Mouse (Mus musculus) cerebellum, adult 9-11 months (tissue): ENCODE data around the gene Rbp2.

ENCODE experiments used
- DNase-seq: peaks from one replicate; pipeline ENCODE4 v3.0.0; 2022

Gene Rbp2

GRCm38 (mm10) chr9:98485815-98486214 lies at the start of gene Rbp2:
Gene Rbp2, plus strand, starts transcription at chr9:98486115.
- no peak for DNase-seq

- DNase-seq = no peak
Measured at GRCm38 (mm10) chr9:98437819-98438218, 48.1 kb upstream of the Rbp2 start.

GRCm38 (mm10) chr9:98439091-98439490 lies 46.8 kb upstream of the Rbp2 start:
- DNase-seq = no peak

- DNase-seq = no peak
Measured at GRCm38 (mm10) chr9:98442638-98443037, 43.3 kb upstream of the Rbp2 start.

- DNase-seq = no peak
Measured at GRCm38 (mm10) chr9:98445359-98446149, 40.4 kb upstream of the Rbp2 start.

- no peak for DNase-seq
Measured at GRCm38 (mm10) chr9:98450976-98451375, 34.9 kb upstream of the Rbp2 start.

GRCm38 (mm10) chr9:98466709-98467108 lies 19.2 kb upstream of the Rbp2 start:
- no peak for DNase-seq

GRCm38 (mm10) chr9:98480172-98480749 lies 5.7 kb upstream of the Rbp2 start:
- no peak for DNase-seq

GRCm38 (mm10) chr9:98482256-98482655 lies 3.7 kb upstream of the Rbp2 start:
- DNase-seq = no peak

GRCm38 (mm10) chr9:98485020-98485419 lies 895 bp upstream of the Rbp2 start:
- DNase-seq = no peak

- DNase-seq = no peak
Measured at GRCm38 (mm10) chr9:98487273-98487672, 1.4 kb downstream of the Rbp2 start.

- no peak for DNase-seq
Measured at GRCm38 (mm10) chr9:98489532-98489931, 3.6 kb downstream of the Rbp2 start.

- DNase-seq = no peak
Measured at GRCm38 (mm10) chr9:98490128-98490527, 4.2 kb downstream of the Rbp2 start.

GRCm38 (mm10) chr9:98491071-98491470 lies 5.2 kb downstream of the Rbp2 start:
- no peak for DNase-seq

GRCm38 (mm10) chr9:98492212-98492611 lies 6.3 kb downstream of the Rbp2 start:
- no peak for DNase-seq

- no peak for DNase-seq
Measured at GRCm38 (mm10) chr9:98492821-98493220, 6.9 kb downstream of the Rbp2 start.

- no peak for DNase-seq
Measured at GRCm38 (mm10) chr9:98497157-98497556, 11.2 kb downstream of the Rbp2 start.

GRCm38 (mm10) chr9:98497990-98498389 lies 12.1 kb downstream of the Rbp2 start:
- DNase-seq = no peak

GRCm38 (mm10) chr9:98498717-98499268 lies 12.9 kb downstream of the Rbp2 start:
- DNase-seq = no peak

- no peak for DNase-seq
Measured at GRCm38 (mm10) chr9:98499601-98500000, 13.7 kb downstream of the Rbp2 start.

- DNase-seq = no peak
Measured at GRCm38 (mm10) chr9:98507480-98507879, 21.6 kb downstream of the Rbp2 start.

- DNase-seq = no peak
Measured at GRCm38 (mm10) chr9:98510363-98511055, 24.6 kb downstream of the Rbp2 start.

GRCm38 (mm10) chr9:98523872-98524271 lies 38.0 kb downstream of the Rbp2 start:
- DNase-seq = no peak
